Mouse (Mus musculus): ENCODE measurements around the gene Bod1. TPM values are rescaled to one million over a fixed set of nuclear protein-coding genes. Genes with fewer than 3 reads are reported as not detected.

The Bod1 gene
- 4.3 TPM for polyA plus RNA-seq (2017; shearing (Covaris generic))

GRCm38 (mm10) chr11:31671354-31672169 lies at the start of gene Bod1:
Gene Bod1, minus strand, starts transcription at chr11:31671885.

Other genes starting within 250 kb of the Bod1 start
- gene Cpeb4, start 200.3 kb upstream of the Bod1 start, polyA plus RNA-seq (2017; shearing (Covaris generic)) = 12.6 TPM

Data from CD4-positive, CD25-positive, alpha-beta regulatory T cell, adult 9 weeks (primary cell).